Mouse (Mus musculus) gastrocnemius, adult 8-10 months (tissue): ENCODE results near the gene Klc1. TPM values are rescaled to one million over a fixed set of nuclear protein-coding genes. Genes with fewer than 3 reads are reported as not detected.

Experiments used
- DNase-seq, 2 experiments: peaks; one replicate each; pipeline ENCODE4 v3.0.0; 2022; ENCODE audit warnings: low spot score in 2 of 2
- total RNA-seq, 4 experiments: library from RNA; stranded (reverse); gene quantifications; 2 replicates each; pipeline ENCODE4 v1.2.4; 2022

The Klc1 gene
- total RNA-seq, 4 experiments from 2014 or later = 47.9 to 62.7 (median 50.9) TPM

GRCm38 (mm10) chr12:111743419-111743818 is 15.2 kb upstream of the Klc1 start:
- no peak for DNase-seq

- DNase-seq = no peak
Measured at GRCm38 (mm10) chr12:111743981-111744423, 14.6 kb upstream of the Klc1 start.

DNA sequence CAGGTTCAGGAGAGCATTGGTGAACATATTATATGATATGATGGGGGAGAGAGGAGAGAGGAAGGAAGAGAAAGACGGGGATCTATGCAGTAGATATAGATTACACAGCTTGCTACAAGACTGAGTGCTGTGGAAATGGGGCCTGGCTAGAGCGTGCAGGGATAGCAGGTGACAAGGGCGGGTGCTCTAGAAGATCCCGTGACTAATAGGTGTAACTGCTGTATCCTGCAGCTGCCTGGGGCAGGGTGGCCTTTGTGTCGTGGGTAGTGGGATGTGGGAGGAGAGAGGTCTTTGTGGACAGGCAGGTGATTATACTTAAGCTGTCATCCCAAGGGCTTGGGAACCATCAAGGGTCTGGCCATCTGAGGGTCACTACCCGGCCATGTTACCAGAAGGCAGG is 13.4 kb upstream of the Klc1 start:
- no peak for DNase-seq

DNA sequence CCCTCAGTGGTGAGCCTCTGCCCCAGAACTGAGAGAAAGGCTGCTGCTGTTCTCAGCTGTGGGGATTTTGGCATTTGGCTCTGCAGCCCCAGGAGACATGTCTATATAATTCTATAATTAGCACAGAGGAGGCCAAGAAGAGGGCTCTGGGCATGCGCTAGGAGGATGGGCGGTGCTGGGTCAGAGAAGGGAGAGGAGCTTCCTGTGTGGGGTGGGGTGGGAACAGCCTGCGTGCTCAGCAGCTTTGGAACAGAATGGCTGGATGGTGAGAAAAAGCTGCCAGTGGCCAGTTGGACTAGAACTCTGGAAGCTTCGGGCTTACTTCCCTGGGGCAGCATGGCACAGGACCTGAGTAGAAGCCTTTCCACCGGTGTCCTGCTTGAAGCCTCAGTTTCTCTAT is 12.6 kb upstream of the Klc1 start:
- DNase-seq = peak; percentile 66 to 69

DNA sequence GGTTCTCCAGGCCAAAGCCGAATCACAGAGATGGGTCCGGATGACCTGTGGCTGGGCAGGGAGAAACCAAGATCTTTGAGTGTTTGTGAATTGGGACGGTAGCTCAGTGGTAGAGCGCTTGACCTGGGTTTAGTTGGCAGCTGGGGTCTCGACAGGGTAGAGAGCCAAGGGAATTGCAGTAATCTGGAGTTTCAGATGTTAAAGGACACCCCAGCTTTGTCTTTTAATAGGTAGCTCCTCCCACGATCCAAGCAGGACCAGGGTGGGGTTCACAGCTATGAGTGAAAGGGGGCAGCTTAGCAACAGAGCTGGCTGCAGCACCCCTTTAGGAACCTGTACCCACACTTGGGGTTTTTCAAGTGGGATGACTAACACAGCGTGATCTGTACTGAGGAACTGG is 11.2 kb upstream of the Klc1 start:
- DNase-seq = no peak

- DNase-seq = no peak
Measured at GRCm38 (mm10) chr12:111750739-111751138, 7.9 kb upstream of the Klc1 start.

GRCm38 (mm10) chr12:111752491-111752890 is 6.2 kb upstream of the Klc1 start:
- DNase-seq = no peak

DNA sequence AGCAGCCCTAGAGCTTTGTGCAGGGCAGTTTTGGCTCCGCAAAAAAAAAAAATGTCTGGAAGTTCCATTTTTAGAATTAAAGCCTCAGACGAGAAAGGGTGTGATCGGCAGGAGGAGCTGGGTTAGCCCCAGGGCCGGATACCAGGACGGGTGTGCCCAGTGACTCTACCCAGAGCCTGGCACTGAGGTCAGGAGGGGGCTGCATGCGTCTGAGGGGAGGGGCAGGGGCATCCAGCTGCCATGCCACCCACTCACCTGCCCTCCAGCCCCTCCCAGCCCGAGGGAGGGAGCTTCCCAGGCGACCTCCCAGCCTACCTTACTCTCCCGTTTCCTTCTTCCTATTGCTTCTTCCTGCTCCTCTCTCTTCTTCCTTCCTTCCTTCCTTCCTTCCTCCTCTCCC is 5.3 kb upstream of the Klc1 start:
- no peak for DNase-seq

DNA sequence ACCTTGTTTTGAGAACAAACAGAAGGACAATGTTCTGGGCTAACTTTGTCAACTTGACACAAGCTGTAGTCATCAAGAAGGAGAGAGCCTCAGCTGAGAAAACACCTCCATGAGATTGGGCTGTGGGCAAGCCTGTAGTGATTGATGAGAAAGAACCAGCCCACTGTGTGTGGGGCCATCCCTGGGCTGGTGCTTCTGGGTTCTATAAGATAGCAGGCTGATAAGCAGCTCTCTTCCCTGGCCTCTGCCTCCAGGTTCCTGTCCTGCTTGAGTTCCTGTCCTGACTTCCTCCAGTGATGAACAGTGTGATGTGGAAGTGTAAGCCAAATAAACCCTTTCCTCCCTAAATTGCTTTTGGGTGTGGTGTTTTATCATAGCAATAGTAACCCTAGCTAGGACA is 3.9 kb upstream of the Klc1 start:
- DNase-seq = no peak

- no peak for DNase-seq
Measured at GRCm38 (mm10) chr12:111755231-111755630, 3.4 kb upstream of the Klc1 start.

- no peak for DNase-seq
Measured at GRCm38 (mm10) chr12:111756082-111756697, 2.5 kb upstream of the Klc1 start.

DNA sequence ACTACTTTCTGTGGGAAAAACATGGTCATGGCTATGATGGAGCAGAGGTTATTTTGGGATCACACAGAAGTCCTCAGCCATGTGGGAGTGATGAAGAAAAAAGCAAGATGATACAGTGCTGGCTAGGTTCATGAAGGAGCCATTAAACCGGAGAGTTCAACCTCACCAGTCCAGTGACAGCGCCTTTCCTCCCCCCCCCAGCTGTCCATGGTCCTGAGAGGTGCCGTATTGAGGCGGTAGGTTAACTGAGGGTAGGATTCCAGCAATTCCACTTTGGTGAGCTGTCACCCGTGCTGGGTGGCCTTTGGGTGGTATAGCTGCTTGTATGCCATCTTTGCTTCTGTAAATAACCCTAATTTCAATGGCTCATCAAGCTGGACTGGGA is 2.0 kb upstream of the Klc1 start:
- no peak for DNase-seq

DNA sequence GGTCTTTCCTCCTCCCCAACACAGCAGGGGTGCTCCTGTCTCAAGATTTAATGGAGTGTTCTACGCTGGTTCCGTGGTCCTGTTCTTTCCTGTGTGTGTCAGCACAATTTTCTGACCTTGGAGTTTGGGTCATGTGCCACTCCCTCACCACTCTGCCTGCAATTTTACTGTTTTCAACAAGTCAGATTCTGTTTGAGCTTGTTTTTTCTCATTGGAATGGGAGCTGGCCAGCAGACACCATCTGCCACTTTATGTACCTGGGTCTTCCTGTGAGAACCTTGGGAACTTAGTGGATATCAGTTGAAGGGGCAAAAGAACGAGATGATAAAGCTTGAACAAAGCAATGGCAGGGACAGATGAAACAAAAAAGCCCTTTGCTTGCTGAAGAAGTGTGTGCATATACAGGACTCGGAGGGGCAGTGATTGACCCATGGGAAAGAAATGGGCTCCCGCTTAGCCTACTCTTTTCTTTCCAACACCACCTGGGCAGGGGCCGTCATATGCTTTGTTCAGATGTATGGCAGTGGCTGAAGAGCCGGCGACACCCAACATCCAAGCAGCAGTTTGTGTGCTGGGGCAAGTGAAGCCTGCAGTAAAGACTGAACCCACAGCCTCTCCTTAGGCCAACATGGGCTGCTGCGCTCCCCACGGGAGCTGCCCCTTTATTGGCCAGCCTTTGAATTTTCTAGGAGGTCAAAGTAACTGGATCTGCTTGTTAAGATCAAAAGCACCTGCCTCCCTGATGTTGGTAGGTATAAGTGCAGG is 906 bp upstream of the Klc1 start:
- DNase-seq = no peak

GRCm38 (mm10) chr12:111759176-111760061 is 770 bp downstream of the Klc1 start:
- peak; percentile 57 to 66 for DNase-seq

DNA sequence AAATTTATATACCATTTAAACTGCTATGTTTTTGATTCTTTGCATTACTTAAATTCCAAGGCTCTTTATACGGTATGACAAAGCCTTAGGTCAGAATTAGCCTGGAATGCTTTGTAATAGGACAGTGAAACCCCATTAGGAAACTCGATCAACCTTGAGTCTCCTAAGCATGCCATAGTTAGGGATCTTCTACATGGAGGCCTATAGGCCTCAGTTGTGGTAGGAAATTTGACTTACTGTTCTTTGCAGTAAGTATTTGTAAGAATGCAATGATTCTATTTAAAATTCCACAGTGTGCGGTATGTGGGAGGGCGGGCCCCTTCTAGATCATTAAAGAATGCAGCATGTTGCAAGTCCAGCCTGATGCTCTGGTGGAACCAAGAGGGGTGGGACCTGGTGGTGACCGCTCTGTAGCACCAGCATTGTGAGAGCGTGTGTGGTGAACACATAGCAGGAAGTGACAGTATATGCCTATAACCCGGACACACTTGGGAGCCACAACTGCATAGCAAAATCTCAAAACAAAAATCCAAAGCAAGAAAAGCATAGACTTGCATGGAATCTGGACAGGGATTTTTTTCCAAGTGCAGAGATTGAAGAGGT is 1.8 kb downstream of the Klc1 start:
- no peak for DNase-seq

- no peak for DNase-seq
Measured at GRCm38 (mm10) chr12:111762620-111763280, 4.1 kb downstream of the Klc1 start.

DNA sequence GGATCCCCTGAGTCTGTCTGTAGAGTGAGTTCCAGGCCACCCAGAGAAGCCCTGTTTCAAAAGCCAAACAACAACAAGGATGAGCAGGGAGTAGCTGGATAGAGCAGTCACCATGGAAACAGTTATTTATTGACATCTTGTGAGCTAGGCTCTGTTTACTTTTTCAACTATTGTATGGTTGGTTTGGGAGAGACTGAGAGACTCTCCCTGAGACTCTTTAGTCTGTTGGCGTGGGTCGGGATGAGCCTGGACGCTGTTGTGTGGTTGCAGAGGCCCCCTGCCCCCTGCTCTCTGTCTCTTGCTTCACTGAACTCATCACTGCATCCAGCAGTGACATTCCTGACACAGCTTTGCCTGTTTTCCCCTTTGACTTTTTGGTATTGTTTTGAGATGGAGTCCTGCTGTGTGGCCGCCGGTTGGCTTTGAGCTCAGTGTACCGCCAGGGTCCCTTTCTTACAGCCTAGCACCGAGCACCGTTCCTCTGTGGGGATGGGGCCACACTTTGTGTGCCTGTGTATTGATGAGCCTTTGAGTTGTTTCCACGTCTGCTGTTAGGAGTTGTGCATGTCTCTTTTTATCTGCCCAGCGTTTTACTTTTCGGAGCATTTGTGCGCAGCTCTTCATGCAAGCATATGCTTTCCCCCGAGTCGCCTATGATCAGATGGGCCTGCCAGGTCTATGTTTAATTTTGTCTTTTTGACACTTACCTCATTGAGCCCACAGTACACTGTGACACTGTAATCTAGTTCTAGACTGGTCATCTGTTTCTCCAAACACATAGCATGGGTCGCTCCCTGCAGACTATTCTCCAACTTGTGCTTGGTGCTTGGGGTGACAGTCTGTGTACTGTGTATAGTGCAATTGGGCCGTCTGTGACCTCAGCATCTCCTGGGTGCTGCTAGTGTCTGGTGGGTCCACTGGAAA is 7.9 kb downstream of the Klc1 start:
- no peak for DNase-seq

DNA sequence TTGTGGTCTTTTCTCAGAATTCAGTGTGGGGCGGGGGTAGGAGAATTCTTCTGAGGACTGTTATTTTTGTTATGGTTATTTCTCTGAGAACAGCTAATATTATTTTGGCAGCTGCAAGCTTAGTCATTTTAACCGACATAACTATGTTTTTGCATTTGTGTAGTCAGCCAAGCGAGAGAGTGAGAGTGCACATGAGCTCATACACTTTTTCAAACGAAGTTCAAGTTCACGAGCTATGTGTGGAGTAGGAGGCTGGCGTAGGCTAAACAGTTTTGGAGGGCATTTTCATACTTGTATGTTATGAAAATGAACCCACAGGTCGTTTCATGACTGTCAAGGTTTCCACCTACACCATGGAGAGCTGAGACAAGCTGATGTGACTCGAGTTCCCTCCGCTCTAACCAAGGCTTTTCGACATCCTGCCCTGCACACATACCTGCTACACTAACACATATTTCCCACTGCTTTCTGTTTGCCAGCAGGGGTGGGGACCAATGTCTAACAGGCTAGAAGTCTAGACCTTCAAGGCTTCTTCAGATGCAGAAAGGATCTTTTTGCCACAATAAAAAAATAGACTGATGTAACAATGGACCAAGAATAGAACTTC is 9.8 kb downstream of the Klc1 start:
- no peak for DNase-seq

- peak in 1 of 2 experiments; percentile 26 for DNase-seq
Measured at GRCm38 (mm10) chr12:111769306-111769705, 10.7 kb downstream of the Klc1 start.
